Mouse (Mus musculus): Measurements from ENCODE around the gene Slc10a1. TPM values are rescaled to one million over a fixed set of nuclear protein-coding genes. Genes with fewer than 3 reads are reported as not detected.
"Not testable (repeated sequence)": the region's sequence is repeated elsewhere in the genome, so short reads cannot be mapped to it uniquely, and the experiment has no call there.

The Slc10a1 gene
- total and polyA plus RNA-seq, 2 experiments from 2014 or later = 0.11 TPM; not detected in 1

- no peak for DNase-seq (ENCODE audit: low spot score)
- Histone ChIP-seq H3K27ac (no peak overlapping the region), H3K4me1 (ENCODE audit: insufficient read depth, low read length) (peaks cover 4% of the 10 kb centered on the region), H3K27me3 (ENCODE audit: insufficient read depth, low read length) (no peaks in the 10 kb centered on the region), H3K9ac (replicated peaks; ENCODE audit: low read length) (no peak overlapping the region), H3K4me3 (ENCODE audit: low read length) (no peak overlapping the region), H3K9me3 (ENCODE audit: low read length) (no peaks in the 10 kb centered on the region), H3K4me2 (ENCODE audit: low read depth, low read length) (no peak overlapping the region), H3K36me3 (ENCODE audit: insufficient read depth, low read length) (peaks cover 38% of the 10 kb centered on the region; the same call in 1 of the 2 replicates)
- no peak for ATAC-seq
- WGBS = 94% methylated on average over 18 of the region's 18 CpGs
- TF ChIP-seq CTCF (IDR thresholded peaks at IDR 0.05; ENCODE audit: low read depth) = no peak
These were observed 20.3 kb downstream of the Slc10a1 start for GRCm38 (mm10) chr12:80948202-80948601.

DNA sequence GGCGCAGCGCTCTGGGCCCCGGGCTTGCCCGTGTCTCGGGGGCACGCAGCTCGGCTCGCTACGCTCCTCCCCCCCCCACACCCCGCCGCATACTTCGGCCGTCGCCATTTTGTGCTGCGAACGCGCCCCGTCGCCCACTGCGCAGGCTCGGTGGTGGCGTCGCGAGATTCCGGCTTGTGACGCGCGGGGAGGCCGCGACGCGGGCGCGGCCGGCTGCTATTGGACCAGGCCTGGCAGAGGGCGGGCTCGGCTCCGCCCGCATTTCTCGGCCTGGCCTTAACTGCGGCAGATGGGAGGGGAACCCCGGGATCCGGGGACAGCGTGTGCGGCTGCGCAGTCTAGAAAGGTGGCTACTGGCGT, 22.5 kb downstream of the Slc10a1 start:
- Histone ChIP-seq H3K9ac (replicated peaks; ENCODE audit: low read length) (peak overlapping the region; percentile 99), H3K27me3 (ENCODE audit: insufficient read depth, low read length) (no peaks in the 10 kb centered on the region), H3K4me3 (ENCODE audit: low read length) (peak overlapping the region; percentile 98), H3K36me3 (ENCODE audit: insufficient read depth, low read length) (peaks cover 26% of the 10 kb centered on the region; the same call in 1 of the 2 replicates), H3K9me3 (ENCODE audit: low read length) (no peaks in the 10 kb centered on the region), H3K27ac (peak overlapping the region; percentile 99), H3K4me1 (ENCODE audit: insufficient read depth, low read length) (peaks cover 4% of the 10 kb centered on the region), H3K4me2 (ENCODE audit: low read depth, low read length) (peak overlapping the region; percentile 69)
- no peak for TF ChIP-seq CTCF (IDR thresholded peaks at IDR 0.05; ENCODE audit: low read depth)
- ATAC-seq (peak; percentile 97), DNase-seq (ENCODE audit: low spot score) (peak; percentile 99)
- WGBS = under 1% methylated on average over 43 of the region's 47 CpGs

- H3K36me3 ChIP-seq (ENCODE audit: insufficient read depth, low read length) = peaks cover 21% of the 10 kb centered on the region; the same call in 1 of the 2 replicates
- H3K27ac ChIP-seq = peak within 1 kb of the TSS; percentile 99
- peak; percentile 56 for TF ChIP-seq CTCF (IDR thresholded peaks at IDR 0.05; ENCODE audit: low read depth)
- peak within 1 kb of the TSS; percentile 98 for H3K4me3 ChIP-seq (ENCODE audit: low read length)
- H3K9me3 ChIP-seq (ENCODE audit: low read length) = no peaks in the 10 kb centered on the region
- H3K4me2 ChIP-seq (ENCODE audit: low read depth, low read length) = peak within 1 kb of the TSS; percentile 69
- under 1% methylated on average over 51 of the region's 57 CpGs for WGBS
- peak within 1 kb of the TSS; percentile 99 for H3K9ac ChIP-seq (replicated peaks; ENCODE audit: low read length)
- DNase-seq (ENCODE audit: low spot score) (peak; percentile 99), ATAC-seq (peak; percentile 94)
- H3K4me1 ChIP-seq (ENCODE audit: insufficient read depth, low read length) = peaks cover 4% of the 10 kb centered on the region
- H3K27me3 ChIP-seq (ENCODE audit: insufficient read depth, low read length) = no peaks in the 10 kb centered on the region
These were observed 23.0 kb downstream of the Slc10a1 start, which contains the start of gene Srsf5 for GRCm38 (mm10) chr12:80945334-80945995. TSS of gene Srsf5 (plus strand) at chr12:80945504.

DNA sequence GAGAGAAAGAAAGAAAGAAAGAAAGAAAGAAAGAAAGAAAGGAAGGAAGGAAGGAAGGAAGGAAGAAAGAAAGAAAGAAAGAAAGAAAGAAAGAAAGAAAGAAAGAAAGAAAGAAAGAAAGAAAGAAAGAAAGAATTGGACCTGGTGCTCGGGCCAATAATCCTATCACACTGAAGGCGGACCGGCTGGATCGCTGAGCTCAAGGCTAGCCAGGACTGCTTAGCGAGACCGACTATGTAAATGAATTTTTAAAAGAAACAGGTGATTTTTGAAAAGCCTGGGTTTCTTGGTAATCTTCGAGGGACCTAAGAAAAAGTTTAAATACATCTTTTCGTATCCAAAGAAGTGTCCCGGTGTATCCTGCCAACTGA, 23.6 kb downstream of the Slc10a1 start:
- not testable (repeated sequence) for DNase-seq (ENCODE audit: low spot score); H3K9me3 ChIP-seq (ENCODE audit: low read length); H3K4me1 ChIP-seq (ENCODE audit: insufficient read depth, low read length); H3K27me3 ChIP-seq (ENCODE audit: insufficient read depth, low read length)
- Histone ChIP-seq H3K36me3 (ENCODE audit: insufficient read depth, low read length) (peaks cover 21% of the 10 kb centered on the region; the same call in 1 of the 2 replicates), H3K9ac (replicated peaks; ENCODE audit: low read length) (peak overlapping the region; percentile 99), H3K4me2 (ENCODE audit: low read depth, low read length) (peak overlapping the region; percentile 51), H3K4me3 (ENCODE audit: low read length) (peak overlapping the region; percentile 98), H3K27ac (peak overlapping the region; percentile 99)
- WGBS = under 1% methylated on average over 9 of the region's 9 CpGs
- ATAC-seq = peak; percentile 31

DNA sequence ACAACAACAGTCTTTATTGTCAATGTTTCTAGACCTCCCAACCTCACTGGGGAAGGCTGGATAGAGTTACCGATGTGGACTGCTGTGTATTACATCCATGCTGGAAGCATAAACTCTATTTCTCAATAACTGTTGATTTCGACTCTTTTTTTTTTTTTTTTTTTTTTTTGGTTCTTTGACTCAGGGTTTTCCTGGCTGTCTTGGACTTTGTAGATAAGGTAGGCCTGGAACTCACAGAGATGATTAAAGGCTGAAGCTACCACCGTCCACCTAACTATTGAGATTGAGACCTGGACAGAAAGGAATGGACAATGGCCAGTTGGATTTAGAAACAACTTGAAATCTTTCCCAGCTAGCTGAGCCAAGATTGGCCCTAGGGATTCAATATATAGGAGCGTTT, 24.3 kb downstream of the Slc10a1 start:
- Histone ChIP-seq H3K27me3 (ENCODE audit: insufficient read depth, low read length) (no peaks in the 10 kb centered on the region), H3K9me3 (ENCODE audit: low read length) (no peaks in the 10 kb centered on the region), H3K9ac (replicated peaks; ENCODE audit: low read length) (no peak overlapping the region), H3K27ac (no peak overlapping the region), H3K4me3 (ENCODE audit: low read length) (no peak overlapping the region), H3K36me3 (ENCODE audit: insufficient read depth, low read length) (peaks cover 16% of the 10 kb centered on the region; the same call in 1 of the 2 replicates), H3K4me2 (ENCODE audit: low read depth, low read length) (no peak overlapping the region), H3K4me1 (ENCODE audit: insufficient read depth, low read length) (peaks cover 4% of the 10 kb centered on the region)
- TF ChIP-seq CTCF (IDR thresholded peaks at IDR 0.05; ENCODE audit: low read depth) = no peak
- ATAC-seq (no peak), DNase-seq (ENCODE audit: low spot score) (no peak)
- WGBS = 95% methylated on average over 4 of the region's 4 CpGs

- Histone ChIP-seq H3K9me3 (ENCODE audit: low read length) (no peaks in the 10 kb centered on the region), H3K27me3 (ENCODE audit: insufficient read depth, low read length) (no peaks in the 10 kb centered on the region), H3K36me3 (ENCODE audit: insufficient read depth, low read length) (peaks cover 12% of the 10 kb centered on the region; the same call in 1 of the 2 replicates), H3K27ac (no peak overlapping the region), H3K4me1 (ENCODE audit: insufficient read depth, low read length) (peaks cover 4% of the 10 kb centered on the region), H3K9ac (replicated peaks; ENCODE audit: low read length) (no peak overlapping the region), H3K4me2 (ENCODE audit: low read depth, low read length) (no peak overlapping the region), H3K4me3 (ENCODE audit: low read length) (no peak overlapping the region)
- no peak for DNase-seq (ENCODE audit: low spot score)
- 86% methylated on average over 3 of the region's 3 CpGs for WGBS
- TF ChIP-seq CTCF (IDR thresholded peaks at IDR 0.05; ENCODE audit: low read depth) = no peak
- no peak for ATAC-seq
These were observed 25.1 kb downstream of the Slc10a1 start for GRCm38 (mm10) chr12:80943395-80943794.

DNA sequence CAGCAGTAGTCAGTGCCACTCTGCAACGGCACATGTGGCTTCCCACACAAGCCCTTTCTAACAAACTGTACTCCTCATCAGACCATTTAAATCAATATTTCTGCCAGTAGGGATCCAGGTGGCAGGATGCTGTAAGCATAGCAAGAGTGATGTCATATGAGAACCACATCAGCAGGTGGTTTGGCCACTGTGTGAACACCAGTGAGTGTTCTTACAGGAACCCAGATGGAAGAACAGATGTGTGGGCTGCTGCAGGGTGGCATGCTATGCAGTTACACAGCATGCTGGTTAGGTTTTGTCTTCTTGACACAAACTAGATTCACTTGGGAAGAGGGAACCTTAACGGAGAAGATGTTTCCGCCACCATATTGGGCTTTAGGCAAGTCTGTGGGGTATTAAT, 26.6 kb downstream of the Slc10a1 start:
- 89% methylated on average over 3 of the region's 3 CpGs for WGBS
- no peak for TF ChIP-seq CTCF (IDR thresholded peaks at IDR 0.05; ENCODE audit: low read depth)

More for the DNA sequence above, 26.6 kb downstream of the Slc10a1 start:
- H3K9ac ChIP-seq (replicated peaks; ENCODE audit: low read length) = no peak overlapping the region
- H3K27me3 ChIP-seq (ENCODE audit: insufficient read depth, low read length) = no peaks in the 10 kb centered on the region
- H3K4me2 ChIP-seq (ENCODE audit: low read depth, low read length) = no peak overlapping the region
- ATAC-seq (no peak), DNase-seq (ENCODE audit: low spot score) (no peak)
- H3K4me3 ChIP-seq (ENCODE audit: low read length) = no peak overlapping the region
- H3K36me3 ChIP-seq (ENCODE audit: insufficient read depth, low read length) = no peaks in the 10 kb centered on the region
- H3K4me1 ChIP-seq (ENCODE audit: insufficient read depth, low read length) = peaks cover 4% of the 10 kb centered on the region
- no peak overlapping the region for H3K27ac ChIP-seq
- H3K9me3 ChIP-seq (ENCODE audit: low read length) = no peaks in the 10 kb centered on the region

Data from hindbrain, postnatal 0 days (tissue).